Mouse (Mus musculus) heart, postnatal 0 days (tissue): ENCODE data around the gene Duox1. TPM values are rescaled to one million over a fixed set of nuclear protein-coding genes. Genes with fewer than 3 reads are reported as not detected.

Experiments used
- ATAC-seq: fragments of 200-750 bp; cut with Nextera tagmentation; 2 replicates; pipeline ENCODE4 v1.8.0; 2017; ENCODE audit warnings: low read depth, moderate number of reproducible peaks, moderate library complexity; ENCODE audit not compliant: insufficient read depth
- DNase-seq: peaks from one replicate; pipeline ENCODE4 v3.0.0-alpha.2; 2016; ENCODE audit warnings: low spot score
- H3K27ac ChIP-seq: fragments of 300-500 bp; sonication (generic); 2 replicates; pipeline ENCODE4 v1.5.1; 2014; ENCODE audit warnings: low read depth, mild to moderate bottlenecking
- H3K27me3 ChIP-seq: fragments of 300-500 bp; sonication (generic); 2 replicates; pipeline ENCODE4 v1.6.1; 2014; ENCODE audit warnings: low read length, mixed read lengths; ENCODE audit not compliant: control insufficient read depth, insufficient read depth
- H3K36me3 ChIP-seq: fragments of 300-500 bp; sonication (generic); replicated peaks from 2 replicates; pipeline ENCODE4 v1.6.1; 2014; ENCODE audit warnings: low read length, mixed read lengths; ENCODE audit not compliant: control insufficient read depth, insufficient read depth
- H3K4me1 ChIP-seq: fragments of 300-500 bp; sonication (generic); 2 replicates; pipeline ENCODE4 v1.6.1; 2014; ENCODE audit warnings: antibody characterized with exemption; ENCODE audit not compliant: control insufficient read depth, insufficient read depth
- H3K4me2 ChIP-seq: fragments of 300-500 bp; sonication (generic); 2 replicates; pipeline ENCODE4 v1.6.1; 2014; ENCODE audit warnings: low read depth, mild to moderate bottlenecking, low read length, moderate library complexity
- H3K4me3 ChIP-seq: fragments of 300-500 bp; sonication (generic); 2 replicates; pipeline ENCODE4 v1.5.1; 2014; ENCODE audit warnings: low read depth, low read length
- H3K9ac ChIP-seq: fragments of 300-500 bp; sonication (generic); replicated peaks from 2 replicates; pipeline ENCODE4 v1.6.1; 2014; ENCODE audit warnings: low read depth, low read length, mixed read lengths
- H3K9me3 ChIP-seq: fragments of 300-500 bp; sonication (generic); replicated peaks from 2 replicates; pipeline ENCODE4 v1.6.1; 2016; ENCODE audit warnings: low read length; ENCODE audit not compliant: control insufficient read depth
- CTCF ChIP-seq: IDR thresholded peaks from 2 replicates; pipeline ENCODE4 v1.5.1; 2016; ENCODE audit warnings: antibody characterized with exemption, control low read depth, low read depth
- EP300 ChIP-seq: IDR thresholded peaks from 2 replicates; pipeline ENCODE4 v1.6.1; 2016; ENCODE audit warnings: antibody characterized with exemption, low read depth
- WGBS: fragments of 180-500 bp; shearing (Covaris S2); extraction: QIAGEN DNeasy Blood & Tissue Kit; methylation state at CpG from one replicate; pipeline ENCODE4 v1.1.7; 2014; 5-methylcytosine and 5-hydroxymethylcytosine counted together
- polyA plus RNA-seq: library from polyadenylated mRNA; unstranded; fragments of >200 nt; fragmentation: Nextera tagmentation; extraction: Ambion mirVana; gene quantifications from 2 replicates; pipeline ENCODE4 v1.2.1, GENCODE M21; 2015
- total RNA-seq: library from RNA; depleted of rRNA; stranded (reverse); fragments of >200 nt; gene quantifications from 2 replicates; pipeline ENCODE4 v1.2.3, GENCODE M21; 2014; ENCODE audit warnings: low replicate concordance; rRNA removed

Duox1 gene
- total and polyA plus RNA-seq, 2 experiments from 2014 or later: not detected

GRCm38 (mm10) chr2:122396150-122396549, 80.7 kb downstream of the Duox1 start:
- H3K27me3 ChIP-seq: no peaks in the 10 kb centered on the region
- WGBS: 75% methylated on average over 1 of the region's 1 CpGs
- TF ChIP-seq EP300 (no peak), CTCF (no peak)
- H3K36me3 ChIP-seq: no peaks in the 10 kb centered on the region
- no peaks in the 10 kb centered on the region for H3K4me1 ChIP-seq
- ATAC-seq (no peak), DNase-seq (no peak)
- no peak overlapping the region for H3K9ac ChIP-seq
- H3K4me3 ChIP-seq: no peak overlapping the region
- no peak overlapping the region for H3K4me2 ChIP-seq
- no peak overlapping the region for H3K27ac ChIP-seq
- no peaks in the 10 kb centered on the region for H3K9me3 ChIP-seq

Other genes with a start within 250 kb of the Duox1 start
- gene Spg11, start 197.3 kb upstream of the Duox1 start, total RNA-seq: 11.0 and 15.7 TPM in 2 replicates
- gene Spg11, start 197.3 kb upstream of the Duox1 start, polyA plus RNA-seq: 2.2 and 2.7 TPM in 2 replicates
- 166 and 244 TPM in 2 replicates for gene B2m, start 168.0 kb upstream of the Duox1 start, total RNA-seq
- 273 and 282 TPM in 2 replicates for gene B2m, start 168.0 kb upstream of the Duox1 start, polyA plus RNA-seq
- not detected in 2 replicates for gene Trim69, start 155.0 kb upstream of the Duox1 start, total RNA-seq
- not detected in 2 replicates for gene Trim69, start 155.0 kb upstream of the Duox1 start, polyA plus RNA-seq
- gene Patl2, start 129.5 kb upstream of the Duox1 start, total RNA-seq: not detected in 2 replicates
- gene Patl2, start 129.5 kb upstream of the Duox1 start, polyA plus RNA-seq: 0.04 and 0.05 TPM in 2 replicates
- gene Terb2, start 129.4 kb upstream of the Duox1 start, total RNA-seq: not detected in 2 replicates
- not detected in 2 replicates for gene Terb2, start 129.4 kb upstream of the Duox1 start, polyA plus RNA-seq
- 99.5 and 115 TPM in 2 replicates for gene Sord, start 80.9 kb upstream of the Duox1 start, total RNA-seq
- 84.2 and 87.7 TPM in 2 replicates for gene Sord, start 80.9 kb upstream of the Duox1 start, polyA plus RNA-seq
- 0.04 and 3.7 TPM in 2 replicates for gene Duox2, start 17.2 kb upstream of the Duox1 start, total RNA-seq
- 0.08 and 0.23 TPM in 2 replicates for gene Duox2, start 17.2 kb upstream of the Duox1 start, polyA plus RNA-seq
- not detected in 2 replicates for gene Duoxa2, start 16.8 kb upstream of the Duox1 start, total RNA-seq
- 0.10 and 0.19 TPM in 2 replicates for gene Duoxa2, start 16.8 kb upstream of the Duox1 start, polyA plus RNA-seq
- gene Duoxa1, start 1.9 kb upstream of the Duox1 start, total RNA-seq: not detected in 2 replicates
- not detected in 2 replicates for gene Duoxa1, start 1.9 kb upstream of the Duox1 start, polyA plus RNA-seq
- gene Shf, start 53.5 kb downstream of the Duox1 start, total RNA-seq: 9.1 and 27.0 TPM in 2 replicates
- gene Shf, start 53.5 kb downstream of the Duox1 start, polyA plus RNA-seq: 1.1 and 1.3 TPM in 2 replicates
- 5.4 and 5.8 TPM in 2 replicates for gene Slc28a2, start 110.8 kb downstream of the Duox1 start, total RNA-seq
- 6.7 and 7.6 TPM in 2 replicates for gene Slc28a2, start 110.8 kb downstream of the Duox1 start, polyA plus RNA-seq
- gene Gm14085, start 169.3 kb downstream of the Duox1 start, total RNA-seq: 0.04 TPM in 1 of 2 replicates, not detected in the other
- gene Gm14085, start 169.3 kb downstream of the Duox1 start, polyA plus RNA-seq: not detected in 2 replicates